Mouse (Mus musculus) embryonic fibroblast, embryonic 13.5 days (primary cell): Measurements from ENCODE around the gene Erc2.

Experiments
- CTCF ChIP-seq: IDR thresholded peaks from 2 replicates; pipeline ENCODE4 v1.5.1; 2011; ENCODE audit warnings: mild to moderate bottlenecking, control low read depth, low read length, moderate library complexity, borderline replicate concordance; ENCODE audit not compliant: insufficient read depth
- POLR2A ChIP-seq: IDR thresholded peaks from 2 replicates; pipeline ENCODE4 v1.6.1; 2011; ENCODE audit warnings: low read depth, mild to moderate bottlenecking, control low read depth, low read length, moderate library complexity

DNA sequence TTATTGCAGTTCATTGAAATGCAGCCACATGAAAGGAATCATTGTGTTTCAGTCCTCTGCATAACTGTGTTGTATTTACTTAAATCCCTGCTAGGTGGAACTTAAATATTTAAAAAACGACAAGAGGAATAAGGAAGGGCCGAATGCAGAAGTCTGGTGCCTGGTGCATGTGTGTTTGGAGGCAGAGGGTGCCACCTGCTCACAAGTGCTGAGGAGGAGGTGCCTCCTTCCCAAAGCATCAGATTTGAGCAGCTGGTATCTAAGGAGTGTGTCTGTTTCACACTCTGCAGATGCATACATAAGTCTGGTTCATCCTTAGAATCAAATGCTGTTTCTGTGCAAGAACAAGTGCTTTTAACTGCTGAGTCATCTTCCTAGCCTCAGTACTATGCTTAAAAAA lies 224.6 kb downstream of the Erc2 start:
- no peak for TF ChIP-seq CTCF
- TF ChIP-seq POLR2A, result no peak
